Mouse (Mus musculus): ENCODE measurements around the gene Cntnap2.
"Not testable (repeated sequence)": the region's sequence is repeated elsewhere in the genome, so short reads cannot be mapped to it uniquely, and the experiment has no call there.

The Cntnap2 gene

GRCm38 (mm10) chr6:46240349-46240748 is 1181.2 kb downstream of the Cntnap2 start:
- DNase-seq (ENCODE audit: low read depth, low spot score): no peak

GRCm38 (mm10) chr6:46263171-46263570 is 1204.0 kb downstream of the Cntnap2 start:
- no peak for DNase-seq (ENCODE audit: low read depth, low spot score)

GRCm38 (mm10) chr6:46346946-46347345 is 1287.8 kb downstream of the Cntnap2 start:
- DNase-seq (ENCODE audit: low read depth, low spot score): no peak

GRCm38 (mm10) chr6:46361091-46361490 is 1301.9 kb downstream of the Cntnap2 start:
- DNase-seq (ENCODE audit: low read depth, low spot score): no peak

- no peak for DNase-seq (ENCODE audit: low read depth, low spot score)
Observed at GRCm38 (mm10) chr6:46362156-46362555, 1303.0 kb downstream of the Cntnap2 start.

- no peak for DNase-seq (ENCODE audit: low read depth, low spot score)
Observed at GRCm38 (mm10) chr6:46398725-46399589, 1339.8 kb downstream of the Cntnap2 start.

GRCm38 (mm10) chr6:46414154-46414553 is 1355.0 kb downstream of the Cntnap2 start:
- no peak for DNase-seq (ENCODE audit: low read depth, low spot score)

- no peak for DNase-seq (ENCODE audit: low read depth, low spot score)
Observed at GRCm38 (mm10) chr6:46414562-46414961, 1355.4 kb downstream of the Cntnap2 start.

- DNase-seq (ENCODE audit: low read depth, low spot score): no peak
Observed at GRCm38 (mm10) chr6:46419827-46420226, 1360.7 kb downstream of the Cntnap2 start.

- no peak for DNase-seq (ENCODE audit: low read depth, low spot score)
Observed at GRCm38 (mm10) chr6:46420349-46420748, 1361.2 kb downstream of the Cntnap2 start.

- no peak for DNase-seq (ENCODE audit: low read depth, low spot score)
Observed at GRCm38 (mm10) chr6:46428231-46428630, 1369.1 kb downstream of the Cntnap2 start.

- DNase-seq (ENCODE audit: low read depth, low spot score): no peak
Observed at GRCm38 (mm10) chr6:46450917-46451638, 1391.9 kb downstream of the Cntnap2 start.

- DNase-seq (ENCODE audit: low read depth, low spot score): no peak
Observed at GRCm38 (mm10) chr6:46472683-46473082, 1413.5 kb downstream of the Cntnap2 start.

GRCm38 (mm10) chr6:46484392-46484791 is 1425.2 kb downstream of the Cntnap2 start:
- no peak for DNase-seq (ENCODE audit: low read depth, low spot score)

- no peak for DNase-seq (ENCODE audit: low read depth, low spot score)
Observed at GRCm38 (mm10) chr6:46502786-46503185, 1443.6 kb downstream of the Cntnap2 start.

- no peak for DNase-seq (ENCODE audit: low read depth, low spot score)
Observed at GRCm38 (mm10) chr6:46512841-46513240, 1453.7 kb downstream of the Cntnap2 start.

- not testable (repeated sequence) for DNase-seq (ENCODE audit: low read depth, low spot score)
Observed at GRCm38 (mm10) chr6:46537586-46537985, 1478.4 kb downstream of the Cntnap2 start.

- DNase-seq (ENCODE audit: low read depth, low spot score): no peak
Observed at GRCm38 (mm10) chr6:46563470-46563869, 1504.3 kb downstream of the Cntnap2 start.

GRCm38 (mm10) chr6:46575055-46575454 is 1515.9 kb downstream of the Cntnap2 start:
- DNase-seq (ENCODE audit: low read depth, low spot score): no peak

GRCm38 (mm10) chr6:46612365-46612764 is 1553.2 kb downstream of the Cntnap2 start:
- DNase-seq (ENCODE audit: low read depth, low spot score): no peak

GRCm38 (mm10) chr6:46612872-46613271 is 1553.7 kb downstream of the Cntnap2 start:
- DNase-seq (ENCODE audit: low read depth, low spot score): no peak

GRCm38 (mm10) chr6:46669018-46669417 is 1609.9 kb downstream of the Cntnap2 start:
- no peak for DNase-seq (ENCODE audit: low read depth, low spot score)

- DNase-seq (ENCODE audit: low read depth, low spot score): no peak
Observed at GRCm38 (mm10) chr6:46675081-46675480, 1615.9 kb downstream of the Cntnap2 start.

Data from 3T3-L1 (cell line).